Mouse (Mus musculus) embryonic facial prominence, embryonic 11.5 days (tissue): ENCODE measurements around the gene Cd300lg. TPM values are rescaled to one million over a fixed set of nuclear protein-coding genes. Genes with fewer than 3 reads are reported as not detected.

Source experiments
- ATAC-seq: fragments of 200-750 bp; cut with Nextera tagmentation; replicated peaks from 2 replicates; pipeline ENCODE4 v1.8.0; 2017; ENCODE audit warnings: low read depth; ENCODE audit not compliant: insufficient number of reproducible peaks, low FRiP score, low TSS enrichment
- DNase-seq: peaks from one replicate; pipeline ENCODE4 v3.0.0-alpha.2; 2015; ENCODE audit warnings: low spot score
- H3K27ac ChIP-seq: fragments of 300-500 bp; sonication (generic); replicated peaks from 2 replicates; pipeline ENCODE4 v1.5.1; 2014; ENCODE audit warnings: mild to moderate bottlenecking, low read depth, low read length, control low read depth
- H3K27me3 ChIP-seq: fragments of 300-500 bp; sonication (generic); 2 replicates; pipeline ENCODE4 v1.6.1; 2014; ENCODE audit warnings: mild to moderate bottlenecking, low read length, moderate library complexity, mixed read lengths; ENCODE audit not compliant: control insufficient read depth, insufficient read depth
- H3K36me3 ChIP-seq: fragments of 300-500 bp; sonication (generic); replicated peaks from 2 replicates; pipeline ENCODE4 v1.6.1; 2014; ENCODE audit warnings: low read depth, mild to moderate bottlenecking, low read length, moderate library complexity, mixed read lengths; ENCODE audit not compliant: control insufficient read depth, insufficient read depth
- H3K4me1 ChIP-seq: fragments of 300-500 bp; sonication (generic); 2 replicates; pipeline ENCODE4 v1.6.1; 2014; ENCODE audit warnings: low read length, mixed read lengths; ENCODE audit not compliant: control insufficient read depth, insufficient read depth
- H3K4me2 ChIP-seq: fragments of 300-500 bp; sonication (generic); 2 replicates; pipeline ENCODE4 v1.6.1; 2014; ENCODE audit warnings: low read depth, mild to moderate bottlenecking, control low read depth, low read length, moderate library complexity
- H3K4me3 ChIP-seq: fragments of 300-500 bp; sonication (generic); 2 replicates; pipeline ENCODE4 v1.5.1; 2014; ENCODE audit warnings: low read depth, low read length, control low read depth
- H3K9ac ChIP-seq: fragments of 300-500 bp; sonication (generic); replicated peaks from 2 replicates; pipeline ENCODE4 v1.6.1; 2014; ENCODE audit warnings: mild to moderate bottlenecking, control low read depth, low read length
- H3K9me3 ChIP-seq: fragments of 300-500 bp; sonication (generic); replicated peaks from 2 replicates; pipeline ENCODE4 v1.6.1; 2016; ENCODE audit warnings: mild to moderate bottlenecking, low read length, inconsistent platforms, mixed read lengths; ENCODE audit not compliant: control insufficient read depth
- WGBS: fragments of 180-500 bp; shearing (Covaris S2); extraction: QIAGEN DNeasy Blood & Tissue Kit; methylation state at CpG from one replicate; pipeline ENCODE4 v1.1.7; 2014; 5-methylcytosine and 5-hydroxymethylcytosine counted together
- polyA plus RNA-seq: library from polyadenylated mRNA; unstranded; fragments of >200 nt; fragmentation: Nextera tagmentation; extraction: Ambion mirVana; gene quantifications from 2 replicates; pipeline ENCODE4 v1.2.1, GENCODE M21; 2014

Gene Cd300lg
- polyA plus RNA-seq, 1 experiment from 2014 or later, result 0.17 TPM

DNA sequence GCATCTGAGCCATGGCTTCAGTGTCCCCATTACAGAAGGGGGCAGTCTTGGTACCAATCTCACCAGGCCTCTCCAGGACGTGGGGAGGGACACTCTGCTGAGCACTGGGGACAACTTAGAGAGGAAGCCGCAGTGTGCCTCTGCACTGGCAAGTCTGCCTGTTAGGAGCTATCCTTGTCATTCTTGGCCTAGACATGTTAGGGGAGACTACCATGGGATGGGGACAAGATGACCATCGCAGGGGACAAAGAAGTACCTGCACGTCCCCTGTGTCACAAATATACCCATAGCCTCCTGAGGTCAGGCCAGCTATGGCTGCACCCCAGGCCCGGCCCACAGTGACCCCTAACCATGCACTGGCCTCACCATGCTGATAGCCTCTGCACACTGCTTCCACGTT lies 2.1 kb downstream of the Cd300lg start:
- Histone ChIP-seq H3K27ac (no peak overlapping the region), H3K9me3 (peaks cover 7% of the 10 kb centered on the region), H3K4me2 (no peak overlapping the region), H3K36me3 (no peaks in the 10 kb centered on the region), H3K4me1 (no peaks in the 10 kb centered on the region), H3K9ac (no peak overlapping the region), H3K27me3 (no peaks in the 10 kb centered on the region), H3K4me3 (no peak overlapping the region)
- 89% methylated on average over 6 of the region's 6 CpGs for WGBS
- DNase-seq, result no peak
- ATAC-seq, result no peak

DNA sequence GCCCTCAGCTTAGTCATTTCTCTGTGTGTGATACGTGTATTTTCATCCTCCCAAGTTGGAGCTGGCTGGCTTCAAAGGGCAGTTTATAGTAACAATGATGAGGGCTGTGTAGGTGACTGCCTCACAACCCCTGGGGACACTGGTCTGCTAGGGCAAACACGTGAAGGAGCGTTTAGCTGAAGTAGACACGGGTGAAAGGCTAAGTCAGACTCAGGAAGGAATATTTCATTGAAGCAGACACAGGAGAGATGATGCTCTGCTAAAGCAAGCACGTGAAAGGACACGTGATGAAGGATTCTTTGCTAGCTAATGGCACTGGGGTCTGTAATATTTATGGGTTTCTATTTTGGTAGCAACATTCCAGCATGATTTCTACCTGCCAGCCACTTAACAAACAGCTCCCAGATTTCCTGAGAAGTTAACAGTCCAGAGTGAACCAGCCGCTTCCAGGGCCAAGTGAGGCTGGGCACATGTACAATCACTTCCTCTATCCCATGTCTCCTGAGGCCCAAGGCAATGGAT lies 3.4 kb downstream of the Cd300lg start:
- H3K36me3 ChIP-seq, result no peaks in the 10 kb centered on the region
- H3K4me2 ChIP-seq, result no peak overlapping the region
- no peak overlapping the region for H3K9ac ChIP-seq
- H3K4me1 ChIP-seq, result no peaks in the 10 kb centered on the region
- H3K27me3 ChIP-seq, result no peaks in the 10 kb centered on the region
- peaks cover 7% of the 10 kb centered on the region for H3K9me3 ChIP-seq
- DNase-seq, result no peak
- no peak overlapping the region for H3K27ac ChIP-seq
- no peak overlapping the region for H3K4me3 ChIP-seq
- no peak for ATAC-seq
- 85% methylated on average over 7 of the region's 7 CpGs for WGBS

DNA sequence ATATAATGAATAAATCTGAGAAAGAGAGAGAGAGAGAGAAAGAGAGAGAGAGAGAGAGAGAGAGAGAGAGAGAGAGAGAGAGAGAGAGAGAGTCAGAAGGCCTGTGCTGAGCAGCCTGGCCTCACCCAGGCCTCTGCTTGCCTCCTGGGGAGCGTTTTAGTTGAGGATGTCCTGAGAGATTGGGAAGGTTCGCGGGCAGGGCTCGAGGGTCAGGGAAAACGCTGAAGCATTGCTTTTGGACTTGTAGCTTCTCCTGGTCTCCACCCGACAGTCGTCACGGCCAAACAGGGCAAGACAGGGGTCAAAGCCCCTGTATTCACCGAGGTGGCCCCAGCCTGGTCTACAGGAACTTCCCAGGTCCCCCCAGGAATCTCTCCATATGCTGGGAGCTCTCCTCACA lies 5.3 kb downstream of the Cd300lg start:
- Histone ChIP-seq H3K36me3 (no peaks in the 10 kb centered on the region), H3K27me3 (no peaks in the 10 kb centered on the region), H3K4me2 (no peak overlapping the region), H3K9ac (no peak overlapping the region), H3K4me3 (no peak overlapping the region), H3K27ac (no peak overlapping the region), H3K4me1 (no peaks in the 10 kb centered on the region), H3K9me3 (peaks cover 7% of the 10 kb centered on the region)
- DNase-seq (no peak), ATAC-seq (no peak)
- WGBS, result 77% methylated on average over 9 of the region's 9 CpGs

DNA sequence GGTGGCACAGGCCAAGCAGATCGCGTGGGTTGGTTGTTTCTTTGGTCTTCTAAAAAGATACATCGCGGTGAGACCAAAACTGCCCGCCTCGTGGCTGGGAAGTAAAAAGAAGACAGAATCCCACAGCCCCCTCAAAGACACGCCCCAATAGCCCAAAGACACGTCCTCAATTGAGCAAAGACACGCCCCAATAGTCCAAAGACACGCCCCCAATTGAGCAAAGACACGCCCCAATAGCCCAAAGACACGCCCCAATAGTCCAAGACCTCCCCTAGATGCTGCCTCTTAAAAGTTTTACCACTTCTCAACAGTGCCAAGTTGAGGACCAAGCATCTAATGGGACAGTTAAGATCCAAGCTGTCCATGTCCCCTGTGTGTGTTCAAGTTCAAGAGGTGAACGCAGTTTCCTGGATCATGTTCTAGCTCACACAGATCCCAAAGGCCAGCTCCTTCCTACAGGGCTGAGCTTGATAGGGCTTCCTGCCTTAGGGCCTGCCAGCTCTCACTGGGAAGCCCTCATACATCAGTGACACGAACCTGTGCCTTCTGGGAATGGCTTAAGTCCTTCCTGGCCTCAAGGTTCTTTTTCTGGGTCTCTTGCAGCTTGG lies 8.7 kb downstream of the Cd300lg start:
- Histone ChIP-seq H3K27ac (no peak overlapping the region), H3K36me3 (no peaks in the 10 kb centered on the region), H3K27me3 (no peaks in the 10 kb centered on the region), H3K4me3 (no peak overlapping the region), H3K4me2 (no peak overlapping the region), H3K4me1 (no peaks in the 10 kb centered on the region), H3K9ac (no peak overlapping the region), H3K9me3 (peaks cover 7% of the 10 kb centered on the region)
- no peak for DNase-seq
- ATAC-seq, result no peak
- WGBS, result 59% methylated on average over 14 of the region's 14 CpGs

DNA sequence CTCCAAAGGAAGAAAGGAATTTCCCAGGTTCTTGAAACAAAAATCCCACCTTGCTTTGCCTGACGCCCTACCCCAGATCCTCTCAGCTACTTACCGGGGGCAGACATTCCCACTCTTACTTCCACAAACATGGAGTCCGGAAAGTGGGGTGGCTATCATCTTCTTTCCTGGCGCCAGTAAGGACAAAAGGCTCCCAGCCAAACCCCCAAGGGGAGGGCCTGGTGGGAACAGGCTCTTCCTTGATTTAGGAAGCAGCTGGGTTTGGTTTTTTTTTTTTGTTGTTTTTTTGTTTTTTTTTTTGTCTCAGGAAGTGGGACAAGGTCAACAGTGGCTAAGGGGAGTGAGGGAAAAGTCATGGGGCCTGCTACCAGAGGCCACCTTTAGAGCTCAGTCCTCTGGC lies 10.2 kb downstream of the Cd300lg start:
- H3K4me3 ChIP-seq, result no peak overlapping the region
- no peak overlapping the region for H3K4me2 ChIP-seq
- H3K9ac ChIP-seq, result no peak overlapping the region
- 61% methylated on average over 4 of the region's 4 CpGs for WGBS
- ATAC-seq (no peak), DNase-seq (no peak)
- no peak overlapping the region for H3K27ac ChIP-seq
- no peaks in the 10 kb centered on the region for H3K27me3 ChIP-seq
- H3K36me3 ChIP-seq, result no peaks in the 10 kb centered on the region
- H3K4me1 ChIP-seq, result no peaks in the 10 kb centered on the region
- no peaks in the 10 kb centered on the region for H3K9me3 ChIP-seq

DNA sequence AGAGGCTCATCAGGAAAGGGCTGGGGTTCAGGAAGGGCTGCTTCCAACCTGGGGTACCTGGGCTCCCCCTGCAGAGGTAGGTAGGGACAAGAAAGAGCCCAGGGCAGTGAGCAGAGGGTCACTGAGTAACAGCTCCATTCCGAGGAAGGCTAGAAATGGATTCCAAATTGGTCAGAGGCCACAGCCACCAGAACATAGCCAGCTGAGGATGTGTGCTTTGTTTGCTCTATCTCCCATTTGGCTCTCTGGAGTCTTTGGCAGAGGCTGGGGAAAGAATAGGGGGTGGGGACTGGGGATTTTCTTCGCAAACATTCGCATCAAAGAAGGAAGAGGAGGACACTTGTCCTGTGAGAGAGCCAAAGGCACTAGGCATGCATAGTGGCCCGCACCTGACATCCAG lies 10.6 kb downstream of the Cd300lg start:
- no peak for DNase-seq
- Histone ChIP-seq H3K4me2 (no peak overlapping the region), H3K9me3 (no peaks in the 10 kb centered on the region), H3K9ac (no peak overlapping the region), H3K27me3 (no peaks in the 10 kb centered on the region), H3K4me3 (no peak overlapping the region), H3K4me1 (no peaks in the 10 kb centered on the region), H3K36me3 (no peaks in the 10 kb centered on the region), H3K27ac (no peak overlapping the region)
- 43% methylated on average over 4 of the region's 4 CpGs for WGBS
- ATAC-seq, result no peak

DNA sequence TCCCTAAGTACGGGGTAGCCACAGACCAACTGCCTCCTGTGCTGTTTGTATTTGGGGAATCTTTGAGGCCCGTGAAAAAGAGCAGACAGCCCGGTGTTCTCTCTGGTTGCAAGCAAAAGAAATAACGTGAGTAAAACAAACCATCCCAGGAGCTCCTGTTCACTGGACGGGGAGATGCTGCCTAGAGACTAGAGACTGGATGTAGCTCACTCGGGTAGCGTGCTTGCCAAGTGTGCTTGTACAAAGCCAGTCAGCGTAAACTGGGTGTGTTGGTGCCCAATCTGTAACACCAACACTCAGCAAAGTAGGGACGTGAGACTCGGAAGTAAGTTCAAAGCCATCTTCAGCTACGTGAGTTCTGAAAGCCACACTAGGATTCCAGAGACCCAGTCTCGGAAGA lies 11.4 kb downstream of the Cd300lg start:
- no peaks in the 10 kb centered on the region for H3K4me1 ChIP-seq
- H3K36me3 ChIP-seq, result no peaks in the 10 kb centered on the region
- H3K9ac ChIP-seq, result no peak overlapping the region
- no peak overlapping the region for H3K4me2 ChIP-seq
- no peak overlapping the region for H3K4me3 ChIP-seq
- WGBS, result 85% methylated on average over 12 of the region's 12 CpGs
- H3K27me3 ChIP-seq, result no peaks in the 10 kb centered on the region
- ATAC-seq, result no peak
- H3K9me3 ChIP-seq, result no peaks in the 10 kb centered on the region
- no peak overlapping the region for H3K27ac ChIP-seq
- no peak for DNase-seq

DNA sequence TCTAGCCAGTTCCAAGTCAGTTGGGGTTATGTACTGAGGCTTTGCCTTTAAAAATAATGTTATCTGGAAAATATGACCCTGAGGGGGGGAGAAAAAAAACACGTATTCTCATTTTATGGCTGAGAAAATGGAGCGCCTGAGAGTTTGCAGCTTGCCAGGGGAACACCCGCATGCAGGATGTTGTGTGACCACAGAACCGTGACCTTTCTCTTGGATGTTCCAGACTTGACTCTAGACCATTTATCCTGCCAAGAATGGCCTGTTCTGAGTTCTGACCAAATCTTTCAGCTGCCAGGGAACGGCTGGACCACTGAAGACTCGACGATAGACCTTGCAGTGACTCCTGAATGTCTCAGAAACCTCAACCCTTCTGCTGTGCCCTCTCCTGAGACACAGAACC lies 11.9 kb downstream of the Cd300lg start:
- Histone ChIP-seq H3K9me3 (no peaks in the 10 kb centered on the region), H3K36me3 (no peaks in the 10 kb centered on the region), H3K27ac (no peak overlapping the region), H3K27me3 (no peaks in the 10 kb centered on the region), H3K9ac (no peak overlapping the region), H3K4me3 (no peak overlapping the region), H3K4me1 (no peaks in the 10 kb centered on the region), H3K4me2 (no peak overlapping the region)
- DNase-seq (no peak), ATAC-seq (no peak)
- 86% methylated on average over 7 of the region's 7 CpGs for WGBS
